Mouse (Mus musculus): ENCODE data around the gene Grik4. TPM values are rescaled to one million over a fixed set of nuclear protein-coding genes. Genes with fewer than 3 reads are reported as not detected.

Grik4 gene
- polyA plus RNA-seq, 1 experiment from 2014 or later: 0.43 TPM

DNA sequence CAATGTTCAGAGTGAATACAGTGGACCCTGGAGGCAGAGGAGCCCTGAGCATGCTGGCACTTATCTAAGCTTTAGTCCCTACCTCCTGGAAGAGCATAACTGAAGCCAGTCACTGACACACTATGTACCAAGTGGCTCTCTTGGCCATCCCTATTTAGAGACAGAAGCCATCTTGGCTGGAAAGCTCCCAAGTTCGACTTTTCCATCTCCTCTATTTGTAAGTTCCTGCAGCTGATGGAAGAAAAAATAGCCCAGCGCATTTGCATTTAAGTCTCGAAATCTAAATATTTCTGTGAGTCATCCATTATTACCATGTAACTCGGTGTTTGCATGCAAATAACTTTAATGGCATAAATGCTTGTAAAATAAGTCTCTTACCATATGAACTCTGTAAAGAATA is 378.4 kb downstream of the Grik4 start:
- 86% methylated on average over 4 of the region's 4 CpGs for WGBS (ENCODE audit: insufficient replicate concordance)
- Histone ChIP-seq H3K9me3 (replicated peaks; ENCODE audit: control insufficient read depth, low read length) (no peaks in the 10 kb centered on the region), H3K4me3 (ENCODE audit: low read depth, low read length) (no peak overlapping the region), H3K4me1 (ENCODE audit: control insufficient read depth, insufficient read depth, low read length) (no peaks in the 10 kb centered on the region), H3K27ac (ENCODE audit: low read depth, low read length) (no peak overlapping the region), H3K36me3 (ENCODE audit: control insufficient read depth, insufficient read depth, low read length) (no peaks in the 10 kb centered on the region), H3K9ac (ENCODE audit: low read depth, low read length) (no peak overlapping the region), H3K4me2 (no peak overlapping the region), H3K27me3 (ENCODE audit: control insufficient read depth, insufficient read depth, low read length) (no peaks in the 10 kb centered on the region)
- no peak for ATAC-seq (replicated peaks; ENCODE audit: insufficient number of reproducible peaks, low FRiP score, low TSS enrichment)

DNA sequence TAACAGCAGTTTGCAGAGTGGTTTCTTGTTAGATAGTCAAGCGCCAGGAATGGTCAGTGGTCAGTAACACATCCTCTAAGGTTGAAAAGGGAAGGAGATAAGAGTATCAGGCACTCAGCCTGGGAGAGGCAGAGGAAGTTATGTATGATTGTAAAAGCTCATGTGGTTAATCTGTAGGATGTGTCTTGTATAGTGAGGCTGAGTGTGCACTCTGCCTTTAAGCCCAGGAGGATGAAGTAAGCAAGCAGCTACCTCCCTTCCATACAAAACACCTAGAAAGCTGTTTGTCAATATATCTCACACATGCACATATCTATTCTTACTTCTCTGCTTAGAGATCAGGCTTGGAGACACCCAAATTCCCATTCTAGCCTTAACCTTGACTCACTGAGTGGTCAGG is 389.1 kb downstream of the Grik4 start:
- H3K36me3 ChIP-seq (ENCODE audit: control insufficient read depth, insufficient read depth, low read length): no peaks in the 10 kb centered on the region
- no peaks in the 10 kb centered on the region; the same call in 1 of the 2 replicates for H3K9me3 ChIP-seq (replicated peaks; ENCODE audit: control insufficient read depth, low read length)
- WGBS (ENCODE audit: insufficient replicate concordance): 32% methylated on average over 1 of the region's 1 CpGs
- H3K4me2 ChIP-seq: no peak overlapping the region
- no peak for ATAC-seq (replicated peaks; ENCODE audit: insufficient number of reproducible peaks, low FRiP score, low TSS enrichment)
- no peaks in the 10 kb centered on the region for H3K4me1 ChIP-seq (ENCODE audit: control insufficient read depth, insufficient read depth, low read length)
- H3K9ac ChIP-seq (ENCODE audit: low read depth, low read length): no peak overlapping the region
- no peak overlapping the region for H3K27ac ChIP-seq (ENCODE audit: low read depth, low read length)
- H3K4me3 ChIP-seq (ENCODE audit: low read depth, low read length): no peak overlapping the region
- peaks cover 15% of the 10 kb centered on the region for H3K27me3 ChIP-seq (ENCODE audit: control insufficient read depth, insufficient read depth, low read length)

DNA sequence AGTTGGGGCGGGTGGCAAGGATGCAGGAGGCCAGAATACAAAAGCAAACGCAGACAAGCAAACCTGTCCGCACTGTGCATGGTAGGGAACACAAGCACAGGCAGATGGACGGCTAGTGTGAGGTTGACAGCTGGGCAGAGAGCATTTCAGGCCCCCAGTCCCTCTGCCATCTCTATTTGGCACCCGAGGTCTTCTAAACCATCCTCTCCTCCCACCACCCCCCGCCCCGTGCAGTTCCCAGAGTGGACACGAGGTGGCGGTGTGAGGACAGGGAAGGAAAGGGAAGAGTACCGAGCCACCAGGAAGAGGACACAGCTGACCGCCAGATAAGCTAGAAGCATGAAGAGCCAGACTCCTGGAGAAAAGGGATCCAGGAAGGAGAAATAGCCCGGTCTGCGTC is 394.2 kb downstream of the Grik4 start:
- Histone ChIP-seq H3K9ac (ENCODE audit: low read depth, low read length) (no peak overlapping the region), H3K36me3 (ENCODE audit: control insufficient read depth, insufficient read depth, low read length) (no peaks in the 10 kb centered on the region), H3K4me2 (no peak overlapping the region), H3K27ac (ENCODE audit: low read depth, low read length) (no peak overlapping the region), H3K9me3 (replicated peaks; ENCODE audit: control insufficient read depth, low read length) (no peaks in the 10 kb centered on the region), H3K27me3 (ENCODE audit: control insufficient read depth, insufficient read depth, low read length) (peaks cover 17% of the 10 kb centered on the region), H3K4me1 (ENCODE audit: control insufficient read depth, insufficient read depth, low read length) (no peaks in the 10 kb centered on the region), H3K4me3 (ENCODE audit: low read depth, low read length) (no peak overlapping the region)
- WGBS (ENCODE audit: insufficient replicate concordance): 15% methylated on average over 13 of the region's 13 CpGs
- no peak for ATAC-seq (replicated peaks; ENCODE audit: insufficient number of reproducible peaks, low FRiP score, low TSS enrichment)

DNA sequence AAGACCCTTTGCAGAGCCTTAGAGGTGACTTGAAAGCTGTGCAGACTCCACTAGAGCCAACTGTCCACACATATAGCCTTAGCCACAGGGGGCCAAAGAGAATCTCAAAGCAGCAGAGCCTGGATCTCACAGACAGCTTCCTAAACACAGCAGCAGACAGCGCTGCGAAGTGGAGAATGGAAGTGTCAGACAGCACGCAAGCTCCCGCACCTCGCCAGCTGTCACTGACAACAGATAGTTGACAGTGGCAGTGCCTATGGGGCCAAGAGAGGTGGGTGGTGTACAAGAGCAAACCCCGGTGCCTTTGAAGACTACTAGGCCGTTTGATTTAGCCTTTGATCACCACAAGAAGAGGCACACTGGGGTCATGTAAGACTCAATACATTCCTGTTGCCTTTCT is 395.3 kb downstream of the Grik4 start:
- Histone ChIP-seq H3K9me3 (replicated peaks; ENCODE audit: control insufficient read depth, low read length) (no peaks in the 10 kb centered on the region), H3K27ac (ENCODE audit: low read depth, low read length) (no peak overlapping the region), H3K4me1 (ENCODE audit: control insufficient read depth, insufficient read depth, low read length) (no peaks in the 10 kb centered on the region), H3K36me3 (ENCODE audit: control insufficient read depth, insufficient read depth, low read length) (no peaks in the 10 kb centered on the region), H3K4me3 (ENCODE audit: low read depth, low read length) (no peak overlapping the region), H3K9ac (ENCODE audit: low read depth, low read length) (no peak overlapping the region), H3K27me3 (ENCODE audit: control insufficient read depth, insufficient read depth, low read length) (peaks cover 14% of the 10 kb centered on the region), H3K4me2 (no peak overlapping the region)
- no peak for ATAC-seq (replicated peaks; ENCODE audit: insufficient number of reproducible peaks, low FRiP score, low TSS enrichment)
- 33% methylated on average over 7 of the region's 7 CpGs for WGBS (ENCODE audit: insufficient replicate concordance)

DNA sequence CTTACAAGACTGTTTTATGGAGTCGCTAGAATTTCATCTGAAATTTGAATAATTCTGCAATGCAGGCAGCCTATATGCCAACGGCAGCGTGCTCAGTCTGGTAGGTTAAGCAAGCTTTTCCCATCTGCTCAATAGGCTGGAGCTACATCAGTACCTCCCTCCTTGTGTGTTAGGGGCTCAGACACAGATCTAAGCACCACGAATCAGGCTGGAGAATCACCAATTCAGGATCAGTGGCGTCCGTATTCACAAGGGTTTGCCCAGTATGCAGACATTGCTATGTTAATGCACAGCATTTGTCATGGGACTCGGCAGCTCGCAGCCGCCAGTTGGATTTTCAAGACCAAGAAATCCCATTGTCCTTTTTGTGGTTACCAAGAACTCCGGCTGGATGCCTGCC is 399.8 kb downstream of the Grik4 start:
- 87% methylated on average over 10 of the region's 10 CpGs for WGBS (ENCODE audit: insufficient replicate concordance)
- no peak for ATAC-seq (replicated peaks; ENCODE audit: insufficient number of reproducible peaks, low FRiP score, low TSS enrichment)
- peaks cover 6% of the 10 kb centered on the region; the same call in 1 of the 2 replicates for H3K27me3 ChIP-seq (ENCODE audit: control insufficient read depth, insufficient read depth, low read length)
- no peaks in the 10 kb centered on the region for H3K36me3 ChIP-seq (ENCODE audit: control insufficient read depth, insufficient read depth, low read length)
- no peak overlapping the region for H3K9ac ChIP-seq (ENCODE audit: low read depth, low read length)
- H3K4me1 ChIP-seq (ENCODE audit: control insufficient read depth, insufficient read depth, low read length): no peaks in the 10 kb centered on the region
- H3K4me3 ChIP-seq (ENCODE audit: low read depth, low read length): no peak overlapping the region
- H3K27ac ChIP-seq (ENCODE audit: low read depth, low read length): no peak overlapping the region
- no peak overlapping the region for H3K4me2 ChIP-seq
- H3K9me3 ChIP-seq (replicated peaks; ENCODE audit: control insufficient read depth, low read length): no peaks in the 10 kb centered on the region

DNA sequence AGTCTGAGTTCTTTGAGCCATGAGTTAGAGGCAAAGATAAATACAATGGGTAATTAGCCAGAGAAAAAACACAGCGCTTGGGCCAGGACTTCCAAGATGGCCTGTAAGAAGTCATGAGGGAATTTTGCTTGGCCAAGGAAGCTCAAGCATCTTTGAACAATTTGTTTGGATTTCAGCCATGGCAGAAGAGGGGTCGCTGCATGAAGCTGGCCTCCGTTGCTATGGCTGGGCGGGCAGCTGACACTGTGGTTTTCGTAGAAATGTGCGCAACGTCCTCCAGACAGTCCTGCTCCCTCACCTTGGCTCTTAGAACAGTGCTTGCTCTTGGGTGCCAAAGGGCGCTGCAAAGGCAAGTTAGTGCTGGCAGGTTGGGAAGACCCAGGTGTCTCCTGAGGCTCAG is 410.8 kb downstream of the Grik4 start:
- WGBS (ENCODE audit: insufficient replicate concordance): 85% methylated on average over 8 of the region's 8 CpGs
- H3K9ac ChIP-seq (ENCODE audit: low read depth, low read length): no peak overlapping the region
- H3K4me3 ChIP-seq (ENCODE audit: low read depth, low read length): no peak overlapping the region
- no peak for ATAC-seq (replicated peaks; ENCODE audit: insufficient number of reproducible peaks, low FRiP score, low TSS enrichment)
- H3K27ac ChIP-seq (ENCODE audit: low read depth, low read length): no peak overlapping the region
- 0 out of 2 replicates have a peak, but pooled peaks cover 5% of the 10 kb centered on the region for H3K27me3 ChIP-seq (ENCODE audit: control insufficient read depth, insufficient read depth, low read length)
- H3K4me1 ChIP-seq (ENCODE audit: control insufficient read depth, insufficient read depth, low read length): peaks cover 11% of the 10 kb centered on the region; the same call in 1 of the 2 replicates
- H3K9me3 ChIP-seq (replicated peaks; ENCODE audit: control insufficient read depth, low read length): no peaks in the 10 kb centered on the region
- no peak overlapping the region for H3K4me2 ChIP-seq
- no peaks in the 10 kb centered on the region for H3K36me3 ChIP-seq (ENCODE audit: control insufficient read depth, insufficient read depth, low read length)

DNA sequence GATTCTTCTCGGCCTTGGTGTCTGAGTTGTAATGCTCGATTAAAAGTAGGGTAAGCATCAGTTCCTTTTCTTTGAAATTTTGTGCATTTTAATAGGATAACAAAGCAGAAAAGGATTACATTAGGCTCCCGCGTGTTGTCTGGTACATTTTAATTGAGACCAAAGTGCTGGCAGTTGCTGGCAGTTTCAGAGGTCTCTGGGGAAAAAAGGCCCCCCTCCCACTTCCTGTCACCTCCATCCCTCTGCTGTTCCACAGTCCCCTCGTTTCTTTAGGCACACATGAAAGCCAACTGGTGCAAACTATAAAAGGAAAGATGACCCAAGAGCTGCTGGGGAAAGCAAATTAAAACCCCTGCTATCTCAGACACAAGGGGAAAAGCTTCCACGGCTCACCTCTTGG is 411.3 kb downstream of the Grik4 start:
- Histone ChIP-seq H3K9me3 (replicated peaks; ENCODE audit: control insufficient read depth, low read length) (no peaks in the 10 kb centered on the region), H3K4me1 (ENCODE audit: control insufficient read depth, insufficient read depth, low read length) (peaks cover 11% of the 10 kb centered on the region; the same call in 1 of the 2 replicates), H3K4me3 (ENCODE audit: low read depth, low read length) (no peak overlapping the region), H3K36me3 (ENCODE audit: control insufficient read depth, insufficient read depth, low read length) (no peaks in the 10 kb centered on the region), H3K9ac (ENCODE audit: low read depth, low read length) (no peak overlapping the region), H3K4me2 (peak overlapping the region; percentile 22; the same call in 1 of the 2 replicates), H3K27ac (ENCODE audit: low read depth, low read length) (no peak overlapping the region), H3K27me3 (ENCODE audit: control insufficient read depth, insufficient read depth, low read length) (peaks cover 5% of the 10 kb centered on the region; the same call in 1 of the 2 replicates)
- WGBS (ENCODE audit: insufficient replicate concordance): 19% methylated on average over 6 of the region's 6 CpGs
- no peak for ATAC-seq (replicated peaks; ENCODE audit: insufficient number of reproducible peaks, low FRiP score, low TSS enrichment)

DNA sequence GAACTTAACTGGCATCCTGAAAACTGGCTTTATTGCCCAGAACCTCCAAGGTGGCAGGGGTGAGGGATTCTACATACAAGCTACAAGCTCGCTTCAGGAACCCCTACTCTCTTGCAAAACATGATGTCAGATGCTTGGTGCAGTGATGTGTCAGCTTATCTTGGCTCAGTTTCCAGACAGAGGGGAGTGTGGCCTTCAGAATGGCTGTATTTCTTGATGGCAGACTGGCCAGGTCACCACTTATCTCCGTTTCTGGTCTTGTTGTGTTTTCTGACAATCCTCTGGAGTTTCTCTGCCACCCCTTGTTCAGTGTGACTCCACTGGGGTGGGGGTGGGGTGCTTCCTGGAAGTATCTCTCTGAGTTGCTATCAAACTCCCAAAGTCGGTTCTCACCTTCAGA is 412.3 kb downstream of the Grik4 start:
- no peak overlapping the region; the same call in 1 of the 2 replicates for H3K4me2 ChIP-seq
- H3K27ac ChIP-seq (ENCODE audit: low read depth, low read length): 0 out of 2 replicates have a peak overlapping the region, but pooled peaks have one; percentile 10
- peaks cover 11% of the 10 kb centered on the region; the same call in 1 of the 2 replicates for H3K4me1 ChIP-seq (ENCODE audit: control insufficient read depth, insufficient read depth, low read length)
- no peaks in the 10 kb centered on the region for H3K9me3 ChIP-seq (replicated peaks; ENCODE audit: control insufficient read depth, low read length)
- no peak for ATAC-seq (replicated peaks; ENCODE audit: insufficient number of reproducible peaks, low FRiP score, low TSS enrichment)
- H3K4me3 ChIP-seq (ENCODE audit: low read depth, low read length): no peak overlapping the region
- H3K36me3 ChIP-seq (ENCODE audit: control insufficient read depth, insufficient read depth, low read length): no peaks in the 10 kb centered on the region
- no peak overlapping the region for H3K9ac ChIP-seq (ENCODE audit: low read depth, low read length)
- H3K27me3 ChIP-seq (ENCODE audit: control insufficient read depth, insufficient read depth, low read length): peaks cover 5% of the 10 kb centered on the region; the same call in 1 of the 2 replicates
- 11% methylated on average over 3 of the region's 3 CpGs for WGBS (ENCODE audit: insufficient replicate concordance)
